Mouse (Mus musculus) right cerebral cortex, postnatal 10 days (tissue): ENCODE measurements at regions not wholly inside any gene's neighbourhood (a gene's known extent, or its start where the extent isn't known, plus 50 kb on each side); places are given as distances from the start of the nearest gene placed in this dataset.
A peak's percentile ranks its signal among the peaks of the same experiment; 100 is the strongest.

Source experiments
- DNase-seq, 2 experiments: peaks; one replicate each; pipeline ENCODE4 v3.0.0; 2021; ENCODE audit warnings: low spot score in 2 of 2

- no peak for DNase-seq
These were observed 175.3 kb upstream of the Cypt12 start for GRCm38 (mm10) chr3:17772886-17773285.

- DNase-seq: peak in 1 of 2 experiments; percentile 26
These were observed 169.1 kb upstream of the Cypt12 start for GRCm38 (mm10) chr3:17779152-17779551.

- DNase-seq: no peak
These were observed 164.1 kb upstream of the Cypt12 start for GRCm38 (mm10) chr3:17784076-17784475.

GRCm38 (mm10) chr3:17784587-17784986, 163.6 kb upstream of the Cypt12 start:
- no peak for DNase-seq

GRCm38 (mm10) chr3:17785106-17786022, 162.8 kb upstream of the Cypt12 start:
- peak in 1 of 2 experiments; percentile 36 for DNase-seq

- peak; percentile 76 to 77 for DNase-seq
These were observed 162.0 kb upstream of the Cypt12 start for GRCm38 (mm10) chr3:17786023-17786720.

GRCm38 (mm10) chr3:17786721-17787442, 161.3 kb upstream of the Cypt12 start:
- DNase-seq: peak; percentile 52 to 69

GRCm38 (mm10) chr3:17787443-17788333, 160.5 kb upstream of the Cypt12 start:
- peak in 1 of 2 experiments; percentile 28 for DNase-seq

GRCm38 (mm10) chr3:17788334-17788720, 159.9 kb upstream of the Cypt12 start:
- peak in 1 of 2 experiments; percentile 33 for DNase-seq

GRCm38 (mm10) chr3:17788778-17789299, 159.4 kb upstream of the Cypt12 start:
- no peak for DNase-seq

- DNase-seq: peak; percentile 78 to 79
These were observed 158.6 kb upstream of the Cypt12 start for GRCm38 (mm10) chr3:17789454-17790196.

- DNase-seq: peak; percentile 42 to 55
These were observed 157.9 kb upstream of the Cypt12 start for GRCm38 (mm10) chr3:17790331-17790730.

- peak in 1 of 2 experiments; percentile 44 for DNase-seq
These were observed 157.4 kb upstream of the Cypt12 start for GRCm38 (mm10) chr3:17790816-17791215.

- no peak for DNase-seq
These were observed 156.6 kb upstream of the Cypt12 start for GRCm38 (mm10) chr3:17791381-17792320.

- DNase-seq: no peak
These were observed 155.6 kb upstream of the Cypt12 start for GRCm38 (mm10) chr3:17792537-17793039.

- peak; percentile 82 to 89 for DNase-seq
These were observed 154.5 kb upstream of the Cypt12 start for GRCm38 (mm10) chr3:17793646-17794250.

- peak; percentile 76 to 87 for DNase-seq
These were observed 153.8 kb upstream of the Cypt12 start for GRCm38 (mm10) chr3:17794251-17795061.
